Mouse (Mus musculus): ENCODE data around the gene Clcf1. TPM values are rescaled to one million over a fixed set of nuclear protein-coding genes. Genes with fewer than 3 reads are reported as not detected.
A peak's percentile ranks its signal among the peaks of the same experiment; 100 is the strongest.

Gene Clcf1
- polyA plus RNA-seq, 1 experiment from 2014 or later, result 5.7 TPM

DNA sequence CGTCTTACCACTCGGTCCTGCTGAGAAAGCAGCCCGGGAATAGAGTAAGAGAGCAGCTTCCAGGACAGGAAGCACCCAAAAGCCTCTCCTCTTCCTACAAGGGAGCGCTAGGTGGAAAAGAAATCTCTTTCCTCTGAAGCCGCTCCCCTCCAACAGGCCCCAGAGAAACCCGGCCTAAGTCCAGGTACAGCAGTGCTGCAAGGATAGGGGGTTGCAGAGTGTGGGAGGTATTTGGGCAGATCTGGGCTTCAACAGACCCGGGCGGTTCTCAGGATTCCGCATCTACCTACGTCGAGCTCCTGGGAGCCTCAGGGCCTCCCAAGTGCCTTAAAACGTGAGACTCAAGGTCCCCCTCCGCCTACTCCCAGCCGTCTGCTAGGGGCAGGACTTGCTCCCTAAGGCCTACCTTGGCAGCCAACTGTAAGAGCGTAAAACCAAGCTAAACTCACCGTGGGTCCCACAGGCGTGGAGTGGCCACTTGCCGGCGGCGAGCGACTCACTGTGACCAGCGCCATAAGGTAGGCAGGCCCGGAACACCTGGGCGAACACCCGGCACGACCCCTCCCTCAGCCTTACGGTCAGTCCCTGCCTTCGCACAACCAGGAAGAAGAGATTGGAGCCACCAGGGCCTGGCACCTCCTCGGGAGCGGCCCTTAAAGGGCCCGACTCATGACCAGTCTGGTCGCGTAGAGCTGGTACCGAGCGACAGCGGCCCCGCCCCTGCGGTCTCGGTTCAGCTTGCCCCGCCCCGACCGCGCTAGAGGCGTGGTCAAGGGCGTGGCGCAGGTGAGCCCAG lies 54.7 kb downstream of the Clcf1 start, which contains the start of gene Ssh3:
Gene Ssh3 (minus strand): TSS at position 615 of the 796 bp plus-strand sequence.
- H3K4me3 ChIP-seq (replicated peaks), result peak within 1 kb of the TSS; percentile 53

DNA sequence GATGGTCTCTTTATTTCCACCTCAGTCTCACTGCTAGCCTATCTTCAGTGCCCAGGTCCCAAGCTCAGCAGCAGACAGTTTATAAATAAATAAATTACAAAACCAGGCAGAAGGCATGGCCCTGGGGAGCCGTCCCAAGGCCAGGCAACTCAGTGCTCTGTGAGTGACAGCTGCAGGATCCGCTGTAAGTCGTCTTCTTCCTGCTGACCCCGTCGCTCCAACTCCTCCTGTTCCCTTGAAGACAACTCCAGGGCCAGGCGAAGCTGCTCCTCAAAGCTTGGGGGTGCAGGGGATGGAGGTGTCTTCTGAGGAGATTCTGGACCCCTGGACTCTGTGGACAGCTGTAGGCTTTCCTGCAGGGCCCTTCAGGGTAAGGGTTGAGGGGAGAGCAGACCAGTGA lies 56.1 kb downstream of the Clcf1 start:
- H3K9ac ChIP-seq, result no peak overlapping the region
- 0 out of 2 replicates have a peak, but pooled peaks cover 4% of the 10 kb centered on the region for H3K4me1 ChIP-seq (replicated peaks)
- no peaks in the 10 kb centered on the region for H3K9me3 ChIP-seq
- H3K4me2 ChIP-seq (replicated peaks), result no peak overlapping the region
- no peak for ATAC-seq
- H3K4me3 ChIP-seq (replicated peaks), result no peak overlapping the region
- H3K36me3 ChIP-seq, result no peaks in the 10 kb centered on the region; the same call in 1 of the 2 replicates
- H3K27ac ChIP-seq, result no peak overlapping the region
- no peaks in the 10 kb centered on the region for H3K27me3 ChIP-seq (replicated peaks)
- 77% methylated on average over 6 of the region's 6 CpGs for WGBS

More for the DNA sequence above, 54.7 kb downstream of the Clcf1 start, which contains the start of gene Ssh3:
- Histone ChIP-seq H3K36me3 (peaks cover 4% of the 10 kb centered on the region; the same call in 1 of the 2 replicates), H3K9me3 (no peaks in the 10 kb centered on the region), H3K27ac (peak within 1 kb of the TSS; percentile 66), H3K27me3 (replicated peaks) (no peaks in the 10 kb centered on the region), H3K4me2 (replicated peaks) (peak within 1 kb of the TSS; percentile 74), H3K9ac (peak within 1 kb of the TSS; percentile 65), H3K4me1 (replicated peaks) (0 out of 2 replicates have a peak, but pooled peaks cover 5% of the 10 kb centered on the region)
- peak; percentile 98 for ATAC-seq
- 7% methylated on average over 46 of the region's 46 CpGs for WGBS

DNA sequence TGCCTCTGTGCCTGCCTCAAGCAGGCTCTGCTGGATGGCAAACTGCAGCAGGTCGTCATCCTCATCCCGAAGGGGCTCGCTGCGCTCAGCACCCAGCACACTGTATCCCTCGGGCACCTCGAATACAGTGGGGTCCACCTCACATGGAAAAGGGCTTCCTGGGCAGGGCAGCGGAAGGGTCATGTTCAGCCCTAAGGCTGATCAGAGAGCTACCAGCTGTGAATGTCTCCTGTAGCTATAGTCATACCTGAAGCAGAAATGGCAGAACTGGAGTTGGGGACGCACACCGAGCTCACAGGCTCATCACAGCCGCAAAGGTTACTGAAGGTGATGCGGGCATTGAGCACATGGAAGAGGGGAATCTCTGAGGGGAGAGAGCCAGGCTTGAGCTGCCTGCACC lies 56.9 kb downstream of the Clcf1 start:
- no peak overlapping the region for H3K4me2 ChIP-seq (replicated peaks)
- no peak for ATAC-seq
- H3K27ac ChIP-seq, result no peak overlapping the region
- 0 out of 2 replicates have a peak, but pooled peaks cover 2% of the 10 kb centered on the region for H3K36me3 ChIP-seq
- no peaks in the 10 kb centered on the region for H3K9me3 ChIP-seq
- H3K4me1 ChIP-seq (replicated peaks), result 0 out of 2 replicates have a peak, but pooled peaks cover 4% of the 10 kb centered on the region
- no peak overlapping the region for H3K4me3 ChIP-seq (replicated peaks)
- no peaks in the 10 kb centered on the region for H3K27me3 ChIP-seq (replicated peaks)
- WGBS, result 94% methylated on average over 11 of the region's 11 CpGs
- no peak overlapping the region for H3K9ac ChIP-seq

Other genes with a start within 250 kb of the Clcf1 start
- gene Aldh3b2, start 241.9 kb upstream of the Clcf1 start, polyA plus RNA-seq (2015; fragmentation: Nextera tagmentation; extraction: Ambion mirVana), result 0.78 and 0.84 TPM in 2 replicates
- 12.8 and 14.2 TPM in 2 replicates for gene Acy3, start 227.7 kb upstream of the Clcf1 start, polyA plus RNA-seq (2015; fragmentation: Nextera tagmentation; extraction: Ambion mirVana)
- gene Tbx10, start 221.5 kb upstream of the Clcf1 start, polyA plus RNA-seq (2015; fragmentation: Nextera tagmentation; extraction: Ambion mirVana), result 0.35 and 0.38 TPM in 2 replicates
- gene Nudt8, start 213.7 kb upstream of the Clcf1 start, polyA plus RNA-seq (2015; fragmentation: Nextera tagmentation; extraction: Ambion mirVana), result 33.8 and 35.9 TPM in 2 replicates
- gene Gm49405, start 213.6 kb upstream of the Clcf1 start, polyA plus RNA-seq (2015; fragmentation: Nextera tagmentation; extraction: Ambion mirVana), result 2.1 and 2.6 TPM in 2 replicates
- 2.8 and 3.8 TPM in 2 replicates for gene Doc2g, start 210.9 kb upstream of the Clcf1 start, polyA plus RNA-seq (2015; fragmentation: Nextera tagmentation; extraction: Ambion mirVana)
- gene Ndufv1, start 201.4 kb upstream of the Clcf1 start, polyA plus RNA-seq (2015; fragmentation: Nextera tagmentation; extraction: Ambion mirVana), result 241 and 274 TPM in 2 replicates
- gene Gstp1, start 176.3 kb upstream of the Clcf1 start, polyA plus RNA-seq (2015; fragmentation: Nextera tagmentation; extraction: Ambion mirVana), result 973 and 1,014 TPM in 2 replicates
- gene Gstp2, start 168.2 kb upstream of the Clcf1 start, polyA plus RNA-seq (2015; fragmentation: Nextera tagmentation; extraction: Ambion mirVana), result 24.3 and 35.8 TPM in 2 replicates
- 6.9 and 9.2 TPM in 2 replicates for gene Gstp3, start 154.7 kb upstream of the Clcf1 start, polyA plus RNA-seq (2015; fragmentation: Nextera tagmentation; extraction: Ambion mirVana)
- gene Cabp2, start 132.7 kb upstream of the Clcf1 start, polyA plus RNA-seq (2015; fragmentation: Nextera tagmentation; extraction: Ambion mirVana), result 1.7 and 2.8 TPM in 2 replicates
- 127 and 147 TPM in 2 replicates for gene Cdk2ap2, start 117.1 kb upstream of the Clcf1 start, polyA plus RNA-seq (2015; fragmentation: Nextera tagmentation; extraction: Ambion mirVana)
- 13.8 and 20.9 TPM in 2 replicates for gene Pitpnm1, start 114.2 kb upstream of the Clcf1 start, polyA plus RNA-seq (2015; fragmentation: Nextera tagmentation; extraction: Ambion mirVana)
- gene Aip, start 88.4 kb upstream of the Clcf1 start, polyA plus RNA-seq (2015; fragmentation: Nextera tagmentation; extraction: Ambion mirVana), result 75.0 and 80.7 TPM in 2 replicates
- not detected in 2 replicates for gene Gpr152, start 74.5 kb upstream of the Clcf1 start, polyA plus RNA-seq (2015; fragmentation: Nextera tagmentation; extraction: Ambion mirVana)
- 0.09 and 0.19 TPM in 2 replicates for gene Cabp4, start 70.2 kb upstream of the Clcf1 start, polyA plus RNA-seq (2015; fragmentation: Nextera tagmentation; extraction: Ambion mirVana)
- gene Coro1b, start 65.6 kb upstream of the Clcf1 start, polyA plus RNA-seq (2015; fragmentation: Nextera tagmentation; extraction: Ambion mirVana), result 207 and 214 TPM in 2 replicates
- gene Ptprcap, start 60.6 kb upstream of the Clcf1 start, polyA plus RNA-seq (2015; fragmentation: Nextera tagmentation; extraction: Ambion mirVana), result 3.9 and 5.4 TPM in 2 replicates
- 40.7 and 41.9 TPM in 2 replicates for gene Rps6kb2, start 50.9 kb upstream of the Clcf1 start, polyA plus RNA-seq (2015; fragmentation: Nextera tagmentation; extraction: Ambion mirVana)
- 1.7 and 2.0 TPM in 2 replicates for gene Carns1, start 38.8 kb upstream of the Clcf1 start, polyA plus RNA-seq (2015; fragmentation: Nextera tagmentation; extraction: Ambion mirVana)
- gene Tbc1d10c, start 23.0 kb upstream of the Clcf1 start, polyA plus RNA-seq (2015; fragmentation: Nextera tagmentation; extraction: Ambion mirVana), result 3.5 TPM in 2 replicates
- 757 and 779 TPM in 2 replicates for gene Ppp1ca, start 22.2 kb upstream of the Clcf1 start, polyA plus RNA-seq (2015; fragmentation: Nextera tagmentation; extraction: Ambion mirVana)
- gene Rad9a, start 12.6 kb upstream of the Clcf1 start, polyA plus RNA-seq (2015; fragmentation: Nextera tagmentation; extraction: Ambion mirVana), result 29.3 and 30.5 TPM in 2 replicates
- gene AC109138.7, start 119 bp downstream of the Clcf1 start, polyA plus RNA-seq (2015; fragmentation: Nextera tagmentation; extraction: Ambion mirVana), result not detected in 2 replicates
- 35.0 and 40.8 TPM in 2 replicates for gene Pold4, start 17.7 kb downstream of the Clcf1 start, polyA plus RNA-seq (2015; fragmentation: Nextera tagmentation; extraction: Ambion mirVana)
- 22.2 and 24.8 TPM in 2 replicates for gene Ssh3, start 54.9 kb downstream of the Clcf1 start, polyA plus RNA-seq (2015; fragmentation: Nextera tagmentation; extraction: Ambion mirVana)
- 5.3 and 5.7 TPM in 2 replicates for gene Ankrd13d, start 68.9 kb downstream of the Clcf1 start, polyA plus RNA-seq (2015; fragmentation: Nextera tagmentation; extraction: Ambion mirVana)
- 18.2 and 18.3 TPM in 2 replicates for gene Grk2, start 92.0 kb downstream of the Clcf1 start, polyA plus RNA-seq (2015; fragmentation: Nextera tagmentation; extraction: Ambion mirVana)
- gene Kdm2a, start 184.0 kb downstream of the Clcf1 start, polyA plus RNA-seq (2015; fragmentation: Nextera tagmentation; extraction: Ambion mirVana), result 37.5 and 38.9 TPM in 2 replicates
- 20.0 and 21.6 TPM in 2 replicates for gene Rhod, start 225.2 kb downstream of the Clcf1 start, polyA plus RNA-seq (2015; fragmentation: Nextera tagmentation; extraction: Ambion mirVana)